Mouse (Mus musculus): ENCODE results near the gene Fbp2. TPM values are rescaled to one million over a fixed set of nuclear protein-coding genes. Genes with fewer than 3 reads are reported as not detected.

Fbp2 gene
- polyA plus RNA-seq, 1 experiment from 2014 or later = 0.45 TPM

GRCm38 (mm10) chr13:62887712-62888441 is 29.7 kb upstream of the Fbp2 start, which contains the start of gene Fbp1:
TSS of gene Fbp1 (minus strand) at chr13:62888282.
- peaks cover 38% of the 10 kb centered on the region for H3K27me3 ChIP-seq (ENCODE audit: control insufficient read depth, insufficient read depth, low read length)
- H3K9me3 ChIP-seq (ENCODE audit: control insufficient read depth, low read length) = 0 out of 2 replicates have a peak, but pooled peaks cover 3% of the 10 kb centered on the region
- ATAC-seq (ENCODE audit: insufficient number of reproducible peaks, insufficient read depth, low FRiP score, low read depth) = peak; percentile 17; the same call in 1 of the 2 replicates
- 0 out of 2 replicates have a peak within 1 kb of the TSS, but pooled peaks have one; percentile 21 for H3K9ac ChIP-seq (ENCODE audit: low read length)
- H3K4me2 ChIP-seq (ENCODE audit: low read length) = peak within 1 kb of the TSS; percentile 64
- H3K27ac ChIP-seq (replicated peaks in 1 of 2; ENCODE audit: control insufficient read depth in 1 of 2, insufficient read depth in 1 of 2, low read depth in 2 of 2, low read length in 2 of 2) = no peak within 1 kb of the TSS
- 5% methylated on average over 29 of the region's 29 CpGs for WGBS
- H3K4me1 ChIP-seq (ENCODE audit: control insufficient read depth in 2 of 2, insufficient read depth in 2 of 2, low read length in 2 of 2) = peaks cover 2 to 6% of the 10 kb centered on the region in 2 experiments; a peak in 2 of 4 replicates
- H3K4me3 ChIP-seq (ENCODE audit: control insufficient read depth in 1 of 2, insufficient read depth in 1 of 2, low read depth in 1 of 2, low read length in 2 of 2) = peak within 1 kb of the TSS; percentile 18 to 29
- no peaks in the 10 kb centered on the region for H3K36me3 ChIP-seq (ENCODE audit: control insufficient read depth, insufficient read depth, low read length)

- no peak overlapping the region for H3K4me3 ChIP-seq (ENCODE audit: control insufficient read depth in 1 of 2, insufficient read depth in 1 of 2, low read depth in 1 of 2, low read length in 2 of 2)
- peaks cover 2 to 6% of the 10 kb centered on the region in 2 experiments; a peak in 2 of 4 replicates for H3K4me1 ChIP-seq (ENCODE audit: control insufficient read depth in 2 of 2, insufficient read depth in 2 of 2, low read length in 2 of 2)
- no peaks in the 10 kb centered on the region for H3K9me3 ChIP-seq (ENCODE audit: control insufficient read depth, low read length)
- 79% methylated on average over 3 of the region's 3 CpGs for WGBS
- no peak overlapping the region for H3K27ac ChIP-seq (replicated peaks in 1 of 2; ENCODE audit: control insufficient read depth in 1 of 2, insufficient read depth in 1 of 2, low read depth in 2 of 2, low read length in 2 of 2)
- H3K27me3 ChIP-seq (ENCODE audit: control insufficient read depth, insufficient read depth, low read length) = peaks cover 33% of the 10 kb centered on the region
- no peak for ATAC-seq (ENCODE audit: insufficient number of reproducible peaks, insufficient read depth, low FRiP score, low read depth)
- H3K9ac ChIP-seq (ENCODE audit: low read length) = no peak overlapping the region
- H3K4me2 ChIP-seq (ENCODE audit: low read length) = no peak overlapping the region
- no peaks in the 10 kb centered on the region for H3K36me3 ChIP-seq (ENCODE audit: control insufficient read depth, insufficient read depth, low read length)
Observed at GRCm38 (mm10) chr13:62884536-62884935, 26.3 kb upstream of the Fbp2 start.

- no peaks in the 10 kb centered on the region for H3K9me3 ChIP-seq (ENCODE audit: control insufficient read depth, low read length)
- no peak overlapping the region for H3K4me3 ChIP-seq (ENCODE audit: control insufficient read depth in 1 of 2, insufficient read depth in 1 of 2, low read depth in 1 of 2, low read length in 2 of 2)
- no peak for ATAC-seq (ENCODE audit: insufficient number of reproducible peaks, insufficient read depth, low FRiP score, low read depth)
- no peak overlapping the region for H3K9ac ChIP-seq (ENCODE audit: low read length)
- H3K4me2 ChIP-seq (ENCODE audit: low read length) = no peak overlapping the region
- H3K27me3 ChIP-seq (ENCODE audit: control insufficient read depth, insufficient read depth, low read length) = peaks cover 27% of the 10 kb centered on the region
- 89% methylated on average over 9 of the region's 9 CpGs for WGBS
- H3K36me3 ChIP-seq (ENCODE audit: control insufficient read depth, insufficient read depth, low read length) = no peaks in the 10 kb centered on the region
- H3K4me1 ChIP-seq (ENCODE audit: control insufficient read depth in 2 of 2, insufficient read depth in 2 of 2, low read length in 2 of 2) = peaks cover 2 to 6% of the 10 kb centered on the region in 2 experiments; a peak in 2 of 4 replicates
- no peak overlapping the region for H3K27ac ChIP-seq (replicated peaks in 1 of 2; ENCODE audit: control insufficient read depth in 1 of 2, insufficient read depth in 1 of 2, low read depth in 2 of 2, low read length in 2 of 2)
Observed at GRCm38 (mm10) chr13:62883925-62884324, 25.7 kb upstream of the Fbp2 start.

- Histone ChIP-seq H3K27ac (replicated peaks in 1 of 2; ENCODE audit: control insufficient read depth in 1 of 2, insufficient read depth in 1 of 2, low read depth in 2 of 2, low read length in 2 of 2) (no peak overlapping the region), H3K9me3 (ENCODE audit: control insufficient read depth, low read length) (no peaks in the 10 kb centered on the region), H3K9ac (ENCODE audit: low read length) (no peak overlapping the region), H3K4me3 (ENCODE audit: control insufficient read depth in 1 of 2, insufficient read depth in 1 of 2, low read depth in 1 of 2, low read length in 2 of 2) (no peak overlapping the region), H3K36me3 (ENCODE audit: control insufficient read depth, insufficient read depth, low read length) (no peaks in the 10 kb centered on the region), H3K4me2 (ENCODE audit: low read length) (no peak overlapping the region), H3K27me3 (ENCODE audit: control insufficient read depth, insufficient read depth, low read length) (peaks cover 22% of the 10 kb centered on the region), H3K4me1 (ENCODE audit: control insufficient read depth in 2 of 2, insufficient read depth in 2 of 2, low read length in 2 of 2) (peaks cover 2 to 6% of the 10 kb centered on the region in 2 experiments; a peak in 2 of 4 replicates)
- no peak for ATAC-seq (ENCODE audit: insufficient number of reproducible peaks, insufficient read depth, low FRiP score, low read depth)
- 65% methylated on average over 2 of the region's 2 CpGs for WGBS
Observed at GRCm38 (mm10) chr13:62883436-62883835, 25.2 kb upstream of the Fbp2 start.

GRCm38 (mm10) chr13:62882856-62883255 is 24.6 kb upstream of the Fbp2 start:
- H3K4me1 ChIP-seq (ENCODE audit: control insufficient read depth in 2 of 2, insufficient read depth in 2 of 2, low read length in 2 of 2) = peaks cover 0 to 4% of the 10 kb centered on the region in 2 experiments; a peak in 2 of 4 replicates
- H3K27me3 ChIP-seq (ENCODE audit: control insufficient read depth, insufficient read depth, low read length) = peaks cover 16% of the 10 kb centered on the region
- no peak overlapping the region for H3K4me3 ChIP-seq (ENCODE audit: control insufficient read depth in 1 of 2, insufficient read depth in 1 of 2, low read depth in 1 of 2, low read length in 2 of 2)
- H3K9ac ChIP-seq (ENCODE audit: low read length) = no peak overlapping the region
- H3K4me2 ChIP-seq (ENCODE audit: low read length) = no peak overlapping the region
- 67% methylated on average over 5 of the region's 5 CpGs for WGBS
- H3K9me3 ChIP-seq (ENCODE audit: control insufficient read depth, low read length) = no peaks in the 10 kb centered on the region
- ATAC-seq (ENCODE audit: insufficient number of reproducible peaks, insufficient read depth, low FRiP score, low read depth) = no peak
- no peak overlapping the region for H3K27ac ChIP-seq (replicated peaks in 1 of 2; ENCODE audit: control insufficient read depth in 1 of 2, insufficient read depth in 1 of 2, low read depth in 2 of 2, low read length in 2 of 2)
- H3K36me3 ChIP-seq (ENCODE audit: control insufficient read depth, insufficient read depth, low read length) = no peaks in the 10 kb centered on the region

GRCm38 (mm10) chr13:62881336-62881735 is 23.1 kb upstream of the Fbp2 start:
- H3K27me3 ChIP-seq (ENCODE audit: control insufficient read depth, insufficient read depth, low read length) = peaks cover under 1% of the 10 kb centered on the region; the same call in 1 of the 2 replicates
- no peaks in the 10 kb centered on the region for H3K9me3 ChIP-seq (ENCODE audit: control insufficient read depth, low read length)
- H3K4me2 ChIP-seq (ENCODE audit: low read length) = no peak overlapping the region
- H3K9ac ChIP-seq (ENCODE audit: low read length) = no peak overlapping the region
- no peaks in the 10 kb centered on the region for H3K36me3 ChIP-seq (ENCODE audit: control insufficient read depth, insufficient read depth, low read length)
- ATAC-seq (ENCODE audit: insufficient number of reproducible peaks, insufficient read depth, low FRiP score, low read depth) = no peak
- peaks cover 0 to 3% of the 10 kb centered on the region in 2 experiments; a peak in 1 of 4 replicates for H3K4me1 ChIP-seq (ENCODE audit: control insufficient read depth in 2 of 2, insufficient read depth in 2 of 2, low read length in 2 of 2)
- WGBS = 69% methylated on average over 9 of the region's 9 CpGs
- H3K4me3 ChIP-seq (ENCODE audit: control insufficient read depth in 1 of 2, insufficient read depth in 1 of 2, low read depth in 1 of 2, low read length in 2 of 2) = no peak overlapping the region
- H3K27ac ChIP-seq (replicated peaks in 1 of 2; ENCODE audit: control insufficient read depth in 1 of 2, insufficient read depth in 1 of 2, low read depth in 2 of 2, low read length in 2 of 2) = no peak overlapping the region; a peak in 1 of 4 replicates

- Histone ChIP-seq H3K27ac (replicated peaks in 1 of 2; ENCODE audit: control insufficient read depth in 1 of 2, insufficient read depth in 1 of 2, low read depth in 2 of 2, low read length in 2 of 2) (no peak overlapping the region; a peak in 1 of 4 replicates), H3K9ac (ENCODE audit: low read length) (no peak overlapping the region), H3K4me3 (ENCODE audit: control insufficient read depth in 1 of 2, insufficient read depth in 1 of 2, low read depth in 1 of 2, low read length in 2 of 2) (no peak overlapping the region), H3K27me3 (ENCODE audit: control insufficient read depth, insufficient read depth, low read length) (no peaks in the 10 kb centered on the region), H3K36me3 (ENCODE audit: control insufficient read depth, insufficient read depth, low read length) (no peaks in the 10 kb centered on the region), H3K4me1 (ENCODE audit: control insufficient read depth in 2 of 2, insufficient read depth in 2 of 2, low read length in 2 of 2) (peaks cover 0 to 3% of the 10 kb centered on the region in 2 experiments; a peak in 1 of 4 replicates), H3K4me2 (ENCODE audit: low read length) (no peak overlapping the region), H3K9me3 (ENCODE audit: control insufficient read depth, low read length) (no peaks in the 10 kb centered on the region)
- WGBS = 47% methylated on average over 8 of the region's 8 CpGs
- no peak for ATAC-seq (ENCODE audit: insufficient number of reproducible peaks, insufficient read depth, low FRiP score, low read depth)
Observed at GRCm38 (mm10) chr13:62879831-62880615, 21.8 kb upstream of the Fbp2 start.

All from heart, embryonic 14.5 days (tissue).